Mouse (Mus musculus): Measurements from ENCODE around the gene Gm17349.

GRCm38 (mm10) chr15:99674866-99675265 lies 30.4 kb downstream of the Gm17349 start:
- TF ChIP-seq CTCF (IDR thresholded peaks at IDR 0.05; ENCODE audit: control insufficient read depth, insufficient read depth, insufficient replicate concordance, low read depth, low read length) (no peak), POLR2A (IDR thresholded peaks at IDR 0.05; ENCODE audit: control insufficient read depth, low read depth, low read length) (no peak)

All from testis, adult 2 months (tissue).